Mouse (Mus musculus) lung, adult 2 months (tissue): ENCODE measurements around the gene Phlda2. TPM values are rescaled to one million over a fixed set of nuclear protein-coding genes. Genes with fewer than 3 reads are reported as not detected.

Source experiments
- DNase-seq: peaks from one replicate; pipeline ENCODE4 v3.0.0; 2022
- H3K4me1 ChIP-seq: fragments of 200-500 bp; 2 replicates; pipeline ENCODE4 v1.6.1; 2011; ENCODE audit warnings: low read length; ENCODE audit not compliant: control insufficient read depth, insufficient read depth
- H3K4me3 ChIP-seq: fragments of 200-500 bp; replicated peaks from 2 replicates; pipeline ENCODE3; 2011; ENCODE audit warnings: low read depth, mild to moderate bottlenecking, control low read depth, low read length; ENCODE audit errors: extremely low read depth
- CTCF ChIP-seq: fragments of 200-500 bp; IDR thresholded peaks from 2 replicates; pipeline ENCODE4 v1.5.1; 2011; ENCODE audit warnings: mild to moderate bottlenecking, low read length, control low read depth; ENCODE audit not compliant: insufficient read depth
- POLR2A ChIP-seq: fragments of 200-500 bp; IDR thresholded peaks from 2 replicates; pipeline ENCODE4 v1.6.1; 2011; ENCODE audit warnings: low read depth, mild to moderate bottlenecking, control low read depth, low read length, borderline replicate concordance; ENCODE audit errors: extremely low read depth
- WGBS: fragments of 180-500 bp; shearing (Covaris S2); methylation state at CpG from one replicate; pipeline ENCODE4 v1.1.7; 2018; 5-methylcytosine and 5-hydroxymethylcytosine counted together
- polyA plus RNA-seq: library from polyadenylated mRNA; depleted of rRNA; stranded (reverse); fragments of >200 nt; gene quantifications from 2 replicates; pipeline ENCODE4 v1.2.3, GENCODE M21; 2012

The Phlda2 gene
- polyA plus RNA-seq, 1 experiment, result 6.1 TPM

DNA sequence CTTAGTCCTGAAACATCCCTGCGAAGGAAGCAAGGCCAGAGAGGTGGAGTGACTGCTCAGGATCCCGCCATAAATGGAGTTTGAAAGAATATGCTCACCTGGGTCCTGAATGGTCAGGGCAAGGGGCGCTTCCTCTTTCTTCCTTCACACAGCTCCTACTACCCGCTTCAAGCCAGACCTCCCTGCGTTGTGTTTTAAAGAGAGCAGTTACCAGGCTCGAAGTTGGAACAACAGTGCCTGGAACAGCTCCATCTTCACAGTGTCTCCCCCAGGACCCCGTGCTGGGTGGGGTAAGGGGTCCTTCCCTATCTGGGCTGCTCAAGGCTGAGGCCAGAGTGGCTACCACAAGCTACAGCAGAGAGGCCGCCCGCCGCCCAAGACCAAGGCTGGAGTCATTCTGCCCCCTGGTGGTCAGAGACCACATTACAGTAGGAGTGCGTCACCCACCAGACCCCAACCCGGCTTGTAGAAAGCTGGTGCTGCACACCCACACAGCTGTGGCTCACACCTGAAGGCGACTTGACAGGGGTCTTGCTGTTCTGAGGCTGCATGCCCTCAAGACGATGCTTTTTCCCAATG lies 36.8 kb downstream of the Phlda2 start:
- TF ChIP-seq CTCF, result peak; percentile 85
- no peak for TF ChIP-seq POLR2A
- 37% methylated on average over 14 of the region's 14 CpGs for WGBS
- DNase-seq, result peak; percentile 85
- H3K4me3 ChIP-seq, result no peak overlapping the region
- no peaks in the 10 kb centered on the region for H3K4me1 ChIP-seq

DNA sequence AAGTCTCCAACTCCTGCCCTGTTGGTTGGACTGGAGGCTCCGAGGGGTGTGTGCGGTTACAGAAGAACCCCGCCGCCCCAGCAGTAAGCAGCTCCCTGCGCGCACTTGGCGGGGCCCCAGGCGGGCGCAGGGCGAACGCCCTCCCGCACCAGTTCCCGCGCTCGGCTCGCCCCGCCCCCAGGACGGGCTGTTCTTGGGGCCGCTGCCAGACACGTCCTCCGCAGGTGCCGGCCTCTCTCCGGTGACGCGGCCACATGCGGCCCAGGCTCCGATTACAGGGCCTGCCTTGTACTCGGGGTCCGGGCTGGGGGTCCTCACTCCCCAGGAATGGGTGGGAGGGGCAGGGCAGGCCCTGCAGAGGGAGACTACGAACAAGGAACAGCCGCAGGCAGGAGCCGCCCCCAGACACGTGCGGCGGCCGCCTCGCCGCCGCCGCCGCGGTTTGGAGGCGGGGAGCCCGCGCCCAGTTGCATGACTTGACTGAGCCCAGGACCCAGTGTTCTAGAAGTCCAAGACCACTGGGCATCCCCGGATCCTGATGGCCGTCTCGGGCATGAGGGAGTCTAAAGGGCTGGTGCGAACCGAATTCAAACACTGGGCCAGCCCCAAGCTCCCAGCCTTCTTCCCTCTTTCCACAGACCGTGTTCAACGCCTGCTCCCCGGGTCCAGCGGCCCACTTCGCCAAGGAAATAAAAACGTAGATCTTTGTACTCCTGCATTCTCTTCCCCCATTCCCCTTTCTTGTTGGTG lies 38.0 kb downstream of the Phlda2 start:
- DNase-seq, result peak; percentile 31

DNA sequence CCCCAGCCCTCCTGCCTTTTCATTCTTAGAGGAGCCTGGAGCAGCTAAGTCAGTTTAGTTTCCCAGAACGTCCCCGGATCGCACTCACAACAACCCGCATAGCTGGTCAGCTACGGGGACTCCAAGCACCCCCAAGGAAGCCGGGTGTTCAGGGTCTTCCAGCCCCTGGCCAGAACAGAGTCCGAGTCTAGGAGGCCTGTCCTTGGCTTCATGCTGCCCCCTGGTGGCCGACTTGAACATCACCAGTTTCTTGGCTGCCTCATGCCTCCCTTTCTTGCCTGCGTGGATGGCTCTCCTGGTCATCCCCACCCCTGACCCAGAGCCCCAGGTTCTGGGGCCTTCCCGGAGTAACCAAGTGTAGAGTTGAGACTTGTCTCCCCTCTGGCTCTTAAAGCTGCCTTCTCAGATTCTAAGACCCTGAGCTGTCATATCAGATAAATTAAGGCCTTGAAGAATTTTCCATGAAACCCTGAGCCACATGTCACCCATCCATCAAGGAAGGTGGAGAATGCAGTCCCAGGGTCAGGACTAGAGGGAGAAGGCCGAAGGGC lies 39.0 kb downstream of the Phlda2 start:
- peak; percentile 85 for DNase-seq
- Histone ChIP-seq H3K4me1 (peaks cover 4% of the 10 kb centered on the region; the same call in 1 of the 2 replicates), H3K4me3 (no peak overlapping the region)
- WGBS, result 29% methylated on average over 11 of the region's 11 CpGs
- no peak for TF ChIP-seq POLR2A
- TF ChIP-seq CTCF, result peak; percentile 90

More for the DNA sequence above, 38.0 kb downstream of the Phlda2 start:
- TF ChIP-seq CTCF, result no peak
- no peak for TF ChIP-seq POLR2A
- 16% methylated on average over 56 of the region's 56 CpGs for WGBS
- peaks cover 4% of the 10 kb centered on the region; the same call in 1 of the 2 replicates for H3K4me1 ChIP-seq
- H3K4me3 ChIP-seq, result no peak overlapping the region

GRCm38 (mm10) chr7:143462516-143462915 lies 40.4 kb downstream of the Phlda2 start:
- no peak for DNase-seq
- Histone ChIP-seq H3K4me3 (no peak overlapping the region), H3K4me1 (peaks cover 4% of the 10 kb centered on the region; the same call in 1 of the 2 replicates)
- TF ChIP-seq POLR2A (no peak), CTCF (no peak)
- 84% methylated on average over 5 of the region's 5 CpGs for WGBS

DNA sequence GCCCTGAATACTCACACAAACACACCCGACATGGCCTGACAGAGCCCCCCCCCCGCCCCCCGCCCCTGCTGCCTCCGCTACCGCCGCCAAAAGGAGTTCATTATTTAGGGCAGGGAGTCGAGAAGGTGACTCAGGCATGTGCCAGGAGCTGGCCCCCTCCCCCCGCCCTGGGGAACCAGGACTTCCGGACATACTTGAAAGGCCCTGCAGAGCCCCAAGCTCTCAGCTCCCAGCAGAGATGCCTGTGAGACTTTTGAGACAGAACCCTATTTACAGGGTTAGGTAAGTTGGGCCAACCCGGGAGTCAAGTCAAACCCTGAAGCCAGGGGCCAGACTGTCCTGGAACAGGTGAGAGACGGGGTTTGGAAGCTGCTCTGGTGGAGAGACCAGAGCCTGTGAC lies 41.0 kb downstream of the Phlda2 start:
- 49% methylated on average over 11 of the region's 11 CpGs for WGBS
- H3K4me1 ChIP-seq, result peaks cover 4% of the 10 kb centered on the region; the same call in 1 of the 2 replicates
- TF ChIP-seq CTCF (no peak), POLR2A (no peak)
- H3K4me3 ChIP-seq, result no peak overlapping the region
- no peak for DNase-seq

GRCm38 (mm10) chr7:143461294-143461870 lies 41.6 kb downstream of the Phlda2 start:
- TF ChIP-seq POLR2A, result no peak
- no peak for TF ChIP-seq CTCF
- Histone ChIP-seq H3K4me1 (peaks cover 4% of the 10 kb centered on the region; the same call in 1 of the 2 replicates), H3K4me3 (peak overlapping the region; percentile 42)
- WGBS, result 43% methylated on average over 14 of the region's 32 CpGs
- DNase-seq, result peak; percentile 30

GRCm38 (mm10) chr7:143460874-143461273 lies 42.1 kb downstream of the Phlda2 start, which contains the start of gene Cdkn1c:
Gene Cdkn1c (minus strand): TSS chr7:143461050.
- TF ChIP-seq CTCF, result no peak
- TF ChIP-seq POLR2A, result peak; percentile 95
- DNase-seq, result peak; percentile 77
- 32% methylated on average over 39 of the region's 48 CpGs for WGBS
- peak within 1 kb of the TSS; percentile 53 for H3K4me3 ChIP-seq
- peaks cover 4% of the 10 kb centered on the region; the same call in 1 of the 2 replicates for H3K4me1 ChIP-seq

DNA sequence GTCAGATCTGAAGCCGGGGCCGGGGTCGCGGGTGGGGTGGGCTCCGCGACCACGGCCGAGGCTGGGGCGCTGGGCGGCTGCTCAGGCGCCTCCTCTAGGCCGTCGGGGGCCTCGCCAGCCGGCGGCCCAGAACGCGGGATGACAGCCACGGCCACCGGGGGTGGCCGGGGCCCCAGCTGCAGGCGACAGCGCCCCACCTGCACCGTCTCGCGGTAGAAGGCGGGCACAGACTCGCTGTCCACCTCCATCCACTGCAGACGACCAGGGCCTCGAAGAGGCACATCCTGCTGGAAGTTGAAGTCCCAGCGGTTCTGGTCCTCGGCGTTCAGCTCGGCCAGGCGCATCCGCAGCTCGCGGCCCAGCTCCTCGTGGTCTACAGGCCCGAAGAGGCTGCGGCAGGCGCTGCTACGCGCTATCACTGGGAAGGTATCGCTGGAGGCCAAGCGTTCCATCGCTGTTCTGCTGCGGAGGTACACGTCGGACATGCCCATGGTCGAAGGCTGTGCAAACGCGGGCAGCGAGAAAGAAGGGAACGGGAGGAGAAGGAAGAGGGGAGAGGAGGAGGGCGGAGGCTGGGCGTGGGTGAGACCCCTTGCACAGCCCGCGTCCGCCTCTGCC lies 42.6 kb downstream of the Phlda2 start:
- TF ChIP-seq POLR2A, result no peak
- no peak for TF ChIP-seq CTCF
- Histone ChIP-seq H3K4me3 (peak overlapping the region; percentile 53), H3K4me1 (peaks cover 4% of the 10 kb centered on the region; the same call in 1 of the 2 replicates)
- no peak for DNase-seq
- WGBS, result 43% methylated on average over 59 of the region's 60 CpGs

- DNase-seq, result peak; percentile 42
- Histone ChIP-seq H3K4me1 (peaks cover 4% of the 10 kb centered on the region; the same call in 1 of the 2 replicates), H3K4me3 (peak overlapping the region; percentile 59)
- TF ChIP-seq CTCF, result no peak
- TF ChIP-seq POLR2A, result no peak
- 26% methylated on average over 99 of the region's 100 CpGs for WGBS
These were observed 43.4 kb downstream of the Phlda2 start for GRCm38 (mm10) chr7:143459332-143460211.
